Mouse (Mus musculus) spleen, adult 2 months (tissue): ENCODE results near the gene Fgd5.

Source experiments
- CTCF ChIP-seq: fragments of 200-500 bp; IDR thresholded peaks from 2 replicates; pipeline ENCODE4 v1.5.1; 2011; ENCODE audit warnings: mild to moderate bottlenecking, inconsistent platforms; ENCODE audit not compliant: insufficient read depth, insufficient read length, insufficient replicate concordance; ENCODE audit errors: extremely low read depth
- POLR2A ChIP-seq: fragments of 200-500 bp; IDR thresholded peaks from 2 replicates; pipeline ENCODE4 v1.6.1; 2011; ENCODE audit warnings: low read depth, low read length, inconsistent platforms

GRCm38 (mm10) chr6:92013620-92014019 lies 34.9 kb downstream of the Fgd5 start:
- TF ChIP-seq CTCF (no peak), POLR2A (no peak)
